Mouse (Mus musculus): ENCODE data around the gene Ube2g2. TPM values are rescaled to one million over a fixed set of nuclear protein-coding genes. Genes with fewer than 3 reads are reported as not detected.

Ube2g2 gene
- total and polyA plus RNA-seq, 3 experiments = 28.7 to 59.4 (median 40.8) TPM

GRCm38 (mm10) chr10:77587091-77587775 lies 34.8 kb upstream of the Ube2g2 start:
- Histone ChIP-seq H3K27ac (ENCODE audit: insufficient read depth, low read depth) (no peak overlapping the region), H3K36me3 (replicated peaks in 1 of 2; ENCODE audit: control insufficient read depth in 1 of 2, insufficient read depth in 1 of 2, low read length in 1 of 2) (peaks cover 11 to 63% of the 10 kb centered on the region in 2 experiments), H3K27me3 (replicated peaks) (no peaks in the 10 kb centered on the region), H3K9ac (ENCODE audit: insufficient read depth, low read depth) (no peak overlapping the region), H3K4me3 (replicated peaks in 1 of 3; ENCODE audit: low read depth in 2 of 3, low read length in 2 of 3, poor library complexity in 1 of 3) (no peak overlapping the region), H3K9me3 (replicated peaks; ENCODE audit: low read length) (no peaks in the 10 kb centered on the region), H3K4me2 (ENCODE audit: insufficient read depth, low read depth, poor library complexity, severe bottlenecking) (no peak overlapping the region), H3K79me2 (replicated peaks; ENCODE audit: control insufficient read depth, extremely low read depth, insufficient read depth, poor library complexity, severe bottlenecking) (peaks cover 3% of the 10 kb centered on the region; the same call in 1 of the 2 replicates), H3K4me1 (ENCODE audit: control insufficient read depth in 1 of 2, insufficient read depth in 2 of 2) (peaks cover 5 to 35% of the 10 kb centered on the region in 2 experiments; a peak in 2 of 4 replicates)
- in situ Hi-C loops (cut with MboI; ENCODE audit: low pct_ligation_motif_present, low pct_unique_long_range_greater_than_20kb, low sequenced_read_pairs) = no loop called here
- TF ChIP-seq NRF1 (IDR thresholded peaks at IDR 0.05; ENCODE audit: low read depth, low read length) (no peak), MXI1 (IDR thresholded peaks at IDR 0.05; ENCODE audit: low read depth, low read length) (no peak), CHD1 (IDR thresholded peaks at IDR 0.05; ENCODE audit: low read depth, low read length) (no peak), MAZ (IDR thresholded peaks at IDR 0.05; ENCODE audit: low read depth, low read length) (no peak), ZNF384 (IDR thresholded peaks at IDR 0.05; ENCODE audit: low read depth, low read length) (no peak), ZKSCAN1 (IDR thresholded peaks at IDR 0.05; ENCODE audit: borderline replicate concordance, low read depth, low read length) (no peak), JUN (IDR thresholded peaks at IDR 0.05; ENCODE audit: insufficient read depth, low read depth, low read length) (no peak), UBTF (IDR thresholded peaks at IDR 0.05; ENCODE audit: low read depth, low read length) (no peak), USF2 (conservative IDR thresholded peaks at IDR 0.05; ENCODE audit: low read depth, low read length) (no peak), SIN3A (IDR thresholded peaks at IDR 0.05; ENCODE audit: low read length) (no peak), EP300 (IDR thresholded peaks at IDR 0.05; ENCODE audit: low read length) (no peak), TBP (conservative IDR thresholded peaks at IDR 0.05; ENCODE audit: low read depth, low read length) (no peak), HCFC1 (IDR thresholded peaks at IDR 0.05; ENCODE audit: low read depth, low read length) (no peak), RAD21 (IDR thresholded peaks at IDR 0.05; ENCODE audit: low read depth, low read length) (no peak), NELFE (IDR thresholded peaks at IDR 0.05; ENCODE audit: low read depth, low read length) (no peak), BHLHE40 (IDR thresholded peaks at IDR 0.05; ENCODE audit: low read depth, low read length) (no peak), POLR2AphosphoS2 (IDR thresholded peaks at IDR 0.05; ENCODE audit: low read depth, low read length) (no peak), ZC3H11A (IDR thresholded peaks at IDR 0.05; ENCODE audit: low read depth, low read length) (no peak)
- dilution Hi-C loops (cut with MboI; ENCODE audit: extremely low pct_ligation_motif_present, extremely low pct_unique_long_range_greater_than_20kb, low sequenced_read_pairs) = no loop called here
- DNase-seq (ENCODE audit: extremely low read depth) = no peak

- DNase-seq (ENCODE audit: extremely low read depth) = no peak
- in situ Hi-C loops (cut with MboI; ENCODE audit: low pct_ligation_motif_present, low pct_unique_long_range_greater_than_20kb, low sequenced_read_pairs) = no loop called here
- H3K27ac ChIP-seq (ENCODE audit: insufficient read depth, low read depth) = no peak overlapping the region
- no peak overlapping the region for H3K4me3 ChIP-seq (replicated peaks in 1 of 3; ENCODE audit: low read depth in 2 of 3, low read length in 2 of 3, poor library complexity in 1 of 3)
- dilution Hi-C loops (cut with MboI; ENCODE audit: extremely low pct_ligation_motif_present, extremely low pct_unique_long_range_greater_than_20kb, low sequenced_read_pairs) = no loop called here
- H3K4me1 ChIP-seq (ENCODE audit: control insufficient read depth in 1 of 2, insufficient read depth in 2 of 2) = peaks cover 0 to 27% of the 10 kb centered on the region in 2 experiments; a peak in 2 of 4 replicates
- no peak for TF ChIP-seq ZNF384 (IDR thresholded peaks at IDR 0.05; ENCODE audit: low read depth, low read length)
- no peak for TF ChIP-seq USF1 (IDR thresholded peaks at IDR 0.05; ENCODE audit: low read depth, low read length)
- no peak for TF ChIP-seq KAT2A (IDR thresholded peaks at IDR 0.05; ENCODE audit: insufficient replicate concordance, low read length)
- TF ChIP-seq SMC3 (IDR thresholded peaks at IDR 0.05; ENCODE audit: low read depth, low read length) = no peak
- no peak for TF ChIP-seq POLR2AphosphoS2 (IDR thresholded peaks at IDR 0.05; ENCODE audit: low read depth, low read length)
- no peak for TF ChIP-seq ZKSCAN1 (IDR thresholded peaks at IDR 0.05; ENCODE audit: borderline replicate concordance, low read depth, low read length)
- TF ChIP-seq CHD2 (IDR thresholded peaks at IDR 0.05; ENCODE audit: low read length) = no peak
- no peak for TF ChIP-seq NRF1 (IDR thresholded peaks at IDR 0.05; ENCODE audit: low read depth, low read length)
- TF ChIP-seq TCF12 (IDR thresholded peaks at IDR 0.05; ENCODE audit: low read depth, low read length) = no peak
- TF ChIP-seq ZMIZ1 (IDR thresholded peaks at IDR 0.05; ENCODE audit: low read depth, low read length) = no peak
- TF ChIP-seq PAX5 (IDR thresholded peaks at IDR 0.05; ENCODE audit: low read length) = no peak
- no peak for TF ChIP-seq NELFE (IDR thresholded peaks at IDR 0.05; ENCODE audit: low read depth, low read length)
- no peak for TF ChIP-seq MAFK (IDR thresholded peaks at IDR 0.05; ENCODE audit: insufficient replicate concordance, low read length)
- TF ChIP-seq MAZ (IDR thresholded peaks at IDR 0.05; ENCODE audit: low read depth, low read length) = no peak
- no peak for TF ChIP-seq TBP (conservative IDR thresholded peaks at IDR 0.05; ENCODE audit: low read depth, low read length)
- no peak for TF ChIP-seq ETS1 (conservative IDR thresholded peaks at IDR 0.05; ENCODE audit: low read depth, low read length)
- H3K27me3 ChIP-seq (replicated peaks) = no peaks in the 10 kb centered on the region
- peaks cover 15 to 70% of the 10 kb centered on the region in 2 experiments for H3K36me3 ChIP-seq (replicated peaks in 1 of 2; ENCODE audit: control insufficient read depth in 1 of 2, insufficient read depth in 1 of 2, low read length in 1 of 2)
- no peaks in the 10 kb centered on the region for H3K9me3 ChIP-seq (replicated peaks; ENCODE audit: low read length)
- no peak overlapping the region for H3K9ac ChIP-seq (ENCODE audit: insufficient read depth, low read depth)
- H3K79me2 ChIP-seq (replicated peaks; ENCODE audit: control insufficient read depth, extremely low read depth, insufficient read depth, poor library complexity, severe bottlenecking) = peaks cover 3% of the 10 kb centered on the region; the same call in 1 of the 2 replicates
- H3K4me2 ChIP-seq (ENCODE audit: insufficient read depth, low read depth, poor library complexity, severe bottlenecking) = no peak overlapping the region
These were observed 34.0 kb upstream of the Ube2g2 start for GRCm38 (mm10) chr10:77588036-77588435.

Measured in CH12.LX (cell line).